Mouse (Mus musculus) forebrain, embryonic 10.5 days (tissue): Measurements from ENCODE around the gene Icmt. TPM values are rescaled to one million over a fixed set of nuclear protein-coding genes. Genes with fewer than 3 reads are reported as not detected.

Experiments used
- DNase-seq: peaks from one replicate; pipeline ENCODE4 v3.0.0-alpha.2; 2017; ENCODE audit warnings: low spot score; ENCODE audit errors: extremely low spot score
- H3K27ac ChIP-seq: fragments of 300-500 bp; sonication (generic); 2 replicates; pipeline ENCODE4 v1.5.1; 2016; ENCODE audit warnings: mild to moderate bottlenecking
- H3K27me3 ChIP-seq: fragments of 300-500 bp; sonication (generic); 2 replicates; pipeline ENCODE4 v1.6.1; 2016; ENCODE audit warnings: mild to moderate bottlenecking; ENCODE audit not compliant: poor library complexity, severe bottlenecking
- H3K36me3 ChIP-seq: fragments of 300-500 bp; sonication (generic); replicated peaks from 2 replicates; pipeline ENCODE4 v1.6.1; 2016; ENCODE audit warnings: mild to moderate bottlenecking, moderate library complexity
- H3K4me1 ChIP-seq: fragments of 300-500 bp; sonication (generic); 2 replicates; pipeline ENCODE4 v1.6.1; 2016
- H3K4me3 ChIP-seq: fragments of 300-500 bp; sonication (generic); 2 replicates; pipeline ENCODE4 v1.5.1; 2016; ENCODE audit warnings: mild to moderate bottlenecking, moderate library complexity
- H3K9me3 ChIP-seq: fragments of 300-500 bp; sonication (generic); 2 replicates; pipeline ENCODE4 v1.6.1; 2016; ENCODE audit warnings: mild to moderate bottlenecking, moderate library complexity
- WGBS: fragments of 180-500 bp; shearing (Covaris S2); methylation state at CpG from one replicate; pipeline ENCODE4 v1.1.7; 2016; 5-methylcytosine and 5-hydroxymethylcytosine counted together
- polyA plus RNA-seq: library from polyadenylated mRNA; unstranded; fragments of >200 nt; fragmentation: Nextera tagmentation; extraction: Ambion mirVana; gene quantifications from 2 replicates; pipeline ENCODE4 v1.2.1, GENCODE M21; 2016

The Icmt gene
- polyA plus RNA-seq, 1 experiment from 2014 or later: 23.3 TPM

- H3K27ac ChIP-seq: peak within 1 kb of the TSS; percentile 51; the same call in 1 of the 2 replicates
- peaks cover 80% of the 10 kb centered on the region for H3K27me3 ChIP-seq
- DNase-seq: no peak
- peaks cover 26% of the 10 kb centered on the region for H3K36me3 ChIP-seq
- no peaks in the 10 kb centered on the region for H3K9me3 ChIP-seq
- H3K4me3 ChIP-seq: peak within 1 kb of the TSS; percentile 71
- 1% methylated on average over 116 of the region's 120 CpGs for WGBS
- peaks cover 31% of the 10 kb centered on the region for H3K4me1 ChIP-seq
Observed at GRCm38 (mm10) chr4:152338419-152339292, 41.6 kb downstream of the Icmt start, which contains the start of gene Chd5. TSS of gene Chd5 (plus strand) at chr4:152338651.

DNA sequence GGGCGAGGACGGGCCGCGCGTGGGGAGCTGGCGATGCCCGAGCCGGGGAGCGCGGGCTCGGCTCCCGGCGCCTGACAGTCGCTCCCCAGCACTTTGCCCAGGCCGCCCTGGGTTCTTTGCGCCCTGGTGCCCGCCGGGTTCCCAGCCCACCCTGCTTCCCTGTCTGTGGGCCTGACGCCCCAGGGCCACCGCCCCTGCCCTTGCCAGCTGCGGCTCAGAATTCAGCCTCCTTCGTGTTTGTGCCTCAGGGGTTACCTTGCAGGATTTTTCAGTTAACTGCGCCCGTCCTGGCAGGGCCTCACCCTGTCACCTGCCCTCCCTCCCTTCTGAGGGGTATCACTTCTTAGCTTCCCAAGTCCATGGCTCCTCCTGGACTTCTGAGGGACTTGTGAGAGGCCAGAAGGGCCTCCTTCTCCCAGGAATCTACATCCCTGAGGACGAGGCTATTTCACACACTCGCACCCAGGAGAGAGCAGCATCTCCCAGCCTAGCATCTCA is 42.3 kb downstream of the Icmt start:
- DNase-seq: no peak
- Histone ChIP-seq H3K4me1 (peaks cover 32% of the 10 kb centered on the region), H3K36me3 (peaks cover 19% of the 10 kb centered on the region), H3K27ac (0 out of 2 replicates have a peak overlapping the region, but pooled peaks have one; percentile 51), H3K4me3 (peak overlapping the region; percentile 71), H3K9me3 (no peaks in the 10 kb centered on the region), H3K27me3 (peaks cover 87% of the 10 kb centered on the region)
- WGBS: under 1% methylated on average over 26 of the region's 26 CpGs

GRCm38 (mm10) chr4:152340584-152341284 is 43.7 kb downstream of the Icmt start:
- DNase-seq: no peak
- H3K4me1 ChIP-seq: peaks cover 40% of the 10 kb centered on the region
- 35% methylated on average over 15 of the region's 15 CpGs for WGBS
- H3K9me3 ChIP-seq: no peaks in the 10 kb centered on the region
- H3K4me3 ChIP-seq: no peak overlapping the region
- no peak overlapping the region for H3K27ac ChIP-seq
- H3K36me3 ChIP-seq: peaks cover 5% of the 10 kb centered on the region
- H3K27me3 ChIP-seq: peaks cover 87% of the 10 kb centered on the region

DNA sequence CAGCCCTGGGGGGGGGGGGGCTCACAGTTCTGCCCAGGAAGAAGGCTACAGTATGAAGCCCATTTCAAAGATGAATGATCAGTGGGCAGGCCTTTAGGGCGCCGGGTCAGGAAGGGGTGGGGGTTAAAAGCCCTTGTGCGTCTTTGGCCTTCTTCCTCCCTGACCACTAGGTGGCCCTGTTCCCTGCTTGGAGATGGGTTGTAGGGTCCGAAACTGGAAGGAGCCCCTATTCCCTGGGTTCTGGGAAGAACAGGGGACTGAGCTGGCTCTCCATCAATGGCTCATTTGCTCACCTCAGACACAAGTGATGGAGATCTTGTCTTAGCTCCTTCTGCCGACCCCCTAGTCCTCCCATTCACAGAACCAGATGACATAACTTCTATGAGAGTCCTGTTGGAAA is 46.3 kb downstream of the Icmt start:
- H3K4me3 ChIP-seq: no peak overlapping the region
- H3K27ac ChIP-seq: no peak overlapping the region
- H3K4me1 ChIP-seq: peaks cover 38% of the 10 kb centered on the region
- no peaks in the 10 kb centered on the region for H3K36me3 ChIP-seq
- WGBS: 13% methylated on average over 5 of the region's 5 CpGs
- H3K27me3 ChIP-seq: peaks cover 79% of the 10 kb centered on the region
- peak; percentile 55 for DNase-seq
- no peaks in the 10 kb centered on the region for H3K9me3 ChIP-seq

DNA sequence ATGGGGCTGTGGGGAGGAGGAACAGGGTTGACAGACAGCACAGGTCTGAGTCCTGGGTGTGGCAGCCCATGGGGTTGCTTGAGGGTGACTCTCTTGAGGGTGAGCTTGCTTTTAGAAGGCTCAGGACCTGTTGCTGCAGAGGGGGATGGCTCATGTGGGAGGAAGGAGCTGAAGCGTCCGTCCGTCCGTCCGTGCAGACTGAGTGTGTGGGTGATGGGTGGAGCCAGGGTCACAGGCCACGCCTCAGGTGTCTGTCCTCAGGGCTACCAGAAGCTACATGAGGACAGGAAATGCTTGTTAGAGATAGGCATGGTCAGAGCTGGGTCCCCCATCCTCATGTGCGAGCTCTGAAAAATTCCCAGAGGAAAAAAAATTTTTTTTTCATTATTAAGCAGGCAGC is 47.6 kb downstream of the Icmt start:
- Histone ChIP-seq H3K36me3 (no peaks in the 10 kb centered on the region), H3K4me1 (peaks cover 32% of the 10 kb centered on the region), H3K27ac (no peak overlapping the region), H3K4me3 (no peak overlapping the region), H3K27me3 (peaks cover 79% of the 10 kb centered on the region), H3K9me3 (no peaks in the 10 kb centered on the region)
- WGBS: 65% methylated on average over 7 of the region's 7 CpGs
- no peak for DNase-seq

- 60% methylated on average over 7 of the region's 7 CpGs for WGBS
- H3K36me3 ChIP-seq: no peaks in the 10 kb centered on the region
- H3K4me1 ChIP-seq: peaks cover 32% of the 10 kb centered on the region
- no peak overlapping the region for H3K27ac ChIP-seq
- DNase-seq: no peak
- no peak overlapping the region for H3K4me3 ChIP-seq
- H3K9me3 ChIP-seq: no peaks in the 10 kb centered on the region
- peaks cover 79% of the 10 kb centered on the region for H3K27me3 ChIP-seq
Observed at GRCm38 (mm10) chr4:152345120-152345889, 48.3 kb downstream of the Icmt start.

GRCm38 (mm10) chr4:152349837-152350381 is 52.9 kb downstream of the Icmt start:
- H3K4me1 ChIP-seq: peaks cover 33% of the 10 kb centered on the region
- H3K36me3 ChIP-seq: no peaks in the 10 kb centered on the region
- no peak for DNase-seq
- 24% methylated on average over 16 of the region's 17 CpGs for WGBS
- H3K27ac ChIP-seq: 0 out of 2 replicates have a peak overlapping the region, but pooled peaks have one; percentile 15
- H3K27me3 ChIP-seq: peaks cover 66% of the 10 kb centered on the region
- no peaks in the 10 kb centered on the region for H3K9me3 ChIP-seq
- H3K4me3 ChIP-seq: no peak overlapping the region

- DNase-seq: no peak
- 48% methylated on average over 8 of the region's 8 CpGs for WGBS
- Histone ChIP-seq H3K9me3 (no peaks in the 10 kb centered on the region), H3K4me3 (no peak overlapping the region), H3K27ac (no peak overlapping the region), H3K27me3 (peaks cover 65% of the 10 kb centered on the region), H3K36me3 (no peaks in the 10 kb centered on the region), H3K4me1 (peaks cover 29% of the 10 kb centered on the region)
Observed at GRCm38 (mm10) chr4:152350722-152351421, 53.8 kb downstream of the Icmt start.

DNA sequence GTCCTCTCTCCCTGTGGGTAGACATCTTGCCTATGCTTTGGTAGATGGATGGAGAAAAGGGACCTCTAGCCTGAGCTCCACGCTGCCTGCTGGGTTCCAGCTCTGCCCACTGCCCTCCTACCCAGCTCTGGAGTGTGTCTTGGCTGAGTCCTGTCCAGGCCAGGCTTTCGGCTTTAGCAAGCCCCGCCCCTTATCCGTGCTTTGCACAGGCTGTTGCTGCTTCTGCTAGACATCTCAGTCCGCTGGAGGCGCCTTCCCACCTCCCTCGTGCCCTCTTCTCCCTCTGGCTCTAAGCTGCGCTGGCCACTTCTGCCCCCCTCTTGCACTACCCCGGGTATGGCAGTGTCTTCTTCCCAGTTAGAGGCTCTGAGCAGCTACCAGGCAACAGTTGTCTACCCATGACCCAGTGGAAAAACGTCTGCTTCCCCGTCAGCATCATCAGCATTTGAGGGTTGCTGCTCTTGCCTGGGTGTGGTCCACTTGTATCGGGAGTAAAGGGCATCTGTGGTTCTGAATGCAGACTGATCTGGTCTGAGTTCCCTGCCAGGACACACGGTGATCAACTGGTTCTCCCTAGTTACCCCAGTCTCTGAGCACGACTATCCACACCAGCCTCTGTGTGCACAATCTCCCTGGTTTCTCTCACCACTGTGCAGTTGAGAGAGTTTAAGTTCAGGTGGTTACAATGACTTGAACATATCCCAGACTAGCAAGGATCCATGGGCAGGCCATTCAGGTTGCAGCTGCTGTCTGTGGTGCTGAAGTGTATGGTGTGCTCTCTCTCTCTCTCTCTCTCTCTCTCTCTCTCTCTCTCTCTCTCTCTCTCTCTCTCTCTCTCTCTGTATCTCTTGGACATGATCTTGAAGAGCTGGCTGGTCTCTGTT is 54.6 kb downstream of the Icmt start:
- Histone ChIP-seq H3K27me3 (peaks cover 58% of the 10 kb centered on the region), H3K4me1 (peaks cover 29% of the 10 kb centered on the region), H3K9me3 (no peaks in the 10 kb centered on the region), H3K27ac (no peak overlapping the region), H3K36me3 (no peaks in the 10 kb centered on the region), H3K4me3 (no peak overlapping the region)
- 13% methylated on average over 14 of the region's 14 CpGs for WGBS
- DNase-seq: no peak

- WGBS: 86% methylated on average over 14 of the region's 14 CpGs
- H3K9me3 ChIP-seq: no peaks in the 10 kb centered on the region
- no peak for DNase-seq
- H3K36me3 ChIP-seq: no peaks in the 10 kb centered on the region
- peaks cover 44% of the 10 kb centered on the region for H3K27me3 ChIP-seq
- peaks cover 27% of the 10 kb centered on the region for H3K4me1 ChIP-seq
- H3K4me3 ChIP-seq: no peak overlapping the region
- H3K27ac ChIP-seq: no peak overlapping the region
Observed at GRCm38 (mm10) chr4:152353886-152354637, 57.0 kb downstream of the Icmt start.
